Mouse (Mus musculus) v-Abl transformed pro-B cells (cell line): Measurements from ENCODE around the gene Arid5b.

Experiments used
- in situ Hi-C, 2 experiments: fragments of 400-800 bp; cut with MboI; formaldehyde crosslinking; loops; one replicate each; pipeline ENCODE4 v1.15.1; 2025; ENCODE audit not compliant: unreplicated experiment in 2 of 2

Arid5b gene

DNA sequence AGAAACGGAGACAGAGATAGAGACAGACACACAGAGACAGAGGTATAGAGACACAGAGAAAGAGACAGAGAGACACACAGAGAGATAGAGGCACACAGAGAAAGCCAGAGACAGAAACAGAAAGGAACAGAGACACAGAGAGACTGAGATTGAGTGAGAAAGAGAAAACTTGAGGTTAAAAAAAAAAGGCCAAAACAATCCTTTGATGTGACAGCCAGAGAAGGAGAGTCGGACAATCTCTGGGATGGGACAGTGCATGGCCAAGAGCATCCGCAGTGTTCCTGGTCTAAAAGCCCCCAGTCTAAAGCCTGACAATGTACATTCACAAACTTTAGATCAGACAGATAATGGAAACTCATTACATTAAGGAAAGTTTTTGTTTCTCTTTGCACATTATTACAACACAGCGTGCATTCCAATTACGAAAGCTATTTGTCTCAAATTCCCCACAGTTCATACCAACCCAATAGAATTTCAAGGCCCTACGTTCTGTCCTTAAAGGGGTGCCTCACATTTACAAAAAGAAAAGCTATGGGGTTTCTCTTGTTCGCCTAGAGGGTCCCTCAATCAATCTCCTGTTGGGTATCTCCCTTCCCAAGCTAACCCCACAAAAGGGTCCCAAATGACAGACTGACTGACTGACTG lies 39.0 kb downstream of the Arid5b start:
- in situ Hi-C loops: no loop called here

DNA sequence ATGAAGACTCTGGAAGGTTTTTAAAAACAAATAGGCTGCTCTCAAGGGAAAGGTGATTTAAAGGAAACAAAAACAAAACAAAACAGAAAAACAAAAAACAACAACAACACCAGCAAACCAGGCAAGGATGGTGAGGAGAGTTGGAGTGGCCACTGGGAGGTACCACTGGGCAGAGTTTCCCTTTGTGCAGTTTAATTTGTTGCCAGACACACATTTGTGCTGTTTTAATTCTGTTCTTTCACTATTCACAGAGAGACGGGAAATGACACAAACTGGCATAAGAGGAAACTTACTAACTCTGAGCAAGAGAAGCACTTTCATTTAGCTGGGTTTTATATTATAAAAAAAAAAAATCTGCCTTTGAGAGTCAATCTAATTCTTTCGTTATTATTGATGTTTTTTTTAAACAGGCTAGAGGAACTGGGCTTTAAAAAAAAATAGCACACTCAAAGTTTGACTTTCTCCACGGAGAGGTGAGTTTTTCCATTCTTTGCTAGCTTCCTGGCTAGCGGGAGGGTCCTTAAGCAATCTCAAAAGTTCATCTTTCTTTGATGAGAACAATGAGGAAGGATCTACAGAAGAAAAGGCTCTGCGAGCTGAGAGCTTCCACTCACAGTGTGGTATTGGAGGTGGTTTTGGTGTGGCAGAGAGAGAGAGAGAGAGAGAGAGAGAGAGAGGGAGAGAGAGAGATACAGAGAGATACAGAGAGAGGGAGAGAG lies 39.7 kb downstream of the Arid5b start:
- in situ Hi-C loops: no loop called here

DNA sequence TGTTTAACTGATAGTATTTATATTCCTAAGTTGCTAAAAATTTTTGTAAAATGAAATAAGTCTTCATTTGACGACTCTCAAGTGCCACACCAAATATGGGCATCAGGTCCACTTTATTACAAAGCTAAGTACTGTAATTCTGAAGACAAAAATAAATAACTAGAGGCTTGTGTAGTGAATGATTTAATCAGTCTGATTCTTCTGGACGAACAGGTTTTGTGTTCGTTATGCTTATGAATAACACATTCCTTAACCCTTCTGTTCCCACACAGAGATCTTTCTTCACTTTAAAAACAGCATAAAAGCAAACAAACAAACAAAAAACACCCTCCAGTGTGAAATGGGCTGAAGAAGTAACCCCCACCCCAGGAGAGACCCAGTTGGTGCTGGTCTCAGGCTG lies 40.4 kb downstream of the Arid5b start:
- in situ Hi-C loops: no loop called here

DNA sequence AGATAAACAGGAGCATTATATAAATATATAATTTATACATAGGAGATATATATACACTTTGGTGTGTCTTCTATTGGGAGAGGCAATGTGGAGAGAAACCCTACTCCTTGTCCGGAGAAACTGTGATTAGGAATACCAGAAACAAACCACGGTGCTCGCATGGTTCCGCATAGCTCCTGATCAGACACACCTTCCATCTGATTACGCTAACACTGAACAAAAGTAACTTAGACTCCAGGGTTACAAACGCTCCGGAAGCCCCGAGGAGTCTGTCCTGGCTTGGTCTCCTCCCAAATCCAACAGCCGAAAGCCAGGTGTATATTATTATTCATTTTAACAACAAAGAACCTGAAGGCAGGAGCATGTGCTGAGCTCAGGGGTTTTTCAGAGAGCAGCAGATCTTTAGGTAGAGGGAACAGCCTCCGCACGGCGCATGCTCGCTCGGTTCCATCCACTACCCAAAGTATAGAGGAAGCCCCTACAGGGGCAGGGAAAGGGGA lies 41.5 kb downstream of the Arid5b start:
- in situ Hi-C loops: no loop called here

DNA sequence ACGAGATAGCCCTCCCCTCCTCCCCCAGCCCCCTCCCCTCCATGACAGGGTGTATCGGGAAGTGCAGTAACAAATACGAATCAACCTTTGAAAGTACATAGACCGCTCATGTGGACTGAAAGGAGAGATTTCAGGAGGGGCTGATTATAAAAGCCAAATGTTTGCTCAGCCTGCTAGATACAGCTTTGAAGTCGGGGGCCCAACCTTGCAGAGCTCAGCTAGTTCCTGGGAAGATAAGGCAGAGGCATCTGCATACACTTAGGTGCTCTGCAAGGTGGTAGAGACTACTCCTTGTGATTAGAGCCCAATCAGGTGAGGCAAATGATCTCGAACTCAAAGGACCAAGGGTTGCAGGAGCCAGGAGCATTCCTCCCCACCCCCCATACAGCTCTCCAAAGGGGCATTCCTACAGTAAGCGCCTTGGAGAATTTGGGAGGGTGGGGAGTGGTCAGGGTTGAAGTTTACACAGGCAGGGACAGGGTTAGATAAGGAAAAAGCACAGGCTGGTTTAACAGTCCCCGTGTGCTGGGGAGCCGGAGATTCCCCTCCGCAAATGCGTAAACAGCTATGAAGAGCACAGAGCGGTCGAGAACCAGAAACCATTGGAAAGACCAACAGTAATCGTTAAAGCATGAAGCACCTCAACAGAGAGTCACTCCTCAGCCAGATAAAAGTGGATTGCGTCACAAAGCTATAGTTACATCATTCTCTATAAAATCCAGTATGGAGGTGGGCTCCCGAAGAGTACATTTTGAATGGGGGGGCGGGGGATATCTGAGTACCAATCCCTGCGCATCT lies 47.0 kb downstream of the Arid5b start:
- in situ Hi-C loops: no loop called here

DNA sequence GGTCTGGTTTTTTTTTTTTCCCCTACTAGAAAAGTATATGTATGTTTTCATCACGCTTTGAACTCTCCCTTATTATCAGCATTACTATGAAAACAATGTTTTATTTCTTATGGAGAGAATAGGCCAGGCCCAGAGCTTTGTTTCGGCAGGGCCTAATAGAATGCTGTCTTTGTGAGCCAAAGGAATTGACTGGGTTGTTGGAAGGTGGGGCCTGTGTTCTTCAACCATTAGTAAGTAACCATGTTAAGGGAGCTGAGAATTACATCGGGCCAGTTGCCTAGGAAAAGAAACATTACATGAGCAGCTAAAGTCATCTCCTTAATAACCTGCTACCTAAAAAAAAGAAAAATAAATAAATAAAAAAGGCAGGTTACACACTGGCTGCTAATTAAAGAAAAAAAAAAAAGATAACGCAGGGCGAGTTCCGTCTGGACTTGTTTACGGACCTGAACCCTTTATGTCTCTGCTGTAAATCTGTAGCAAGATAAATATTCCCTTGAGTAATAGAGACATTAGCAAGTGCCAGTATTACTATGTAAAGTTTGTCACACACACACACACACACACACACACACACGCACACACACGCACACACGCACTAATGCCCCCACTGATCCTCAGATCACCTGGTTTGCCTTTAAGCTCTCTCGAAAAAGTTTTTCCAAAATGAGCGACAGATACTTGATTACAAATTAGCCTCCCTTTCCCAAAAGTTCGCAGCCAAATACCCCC lies 47.7 kb downstream of the Arid5b start:
- in situ Hi-C loops: no loop called here

DNA sequence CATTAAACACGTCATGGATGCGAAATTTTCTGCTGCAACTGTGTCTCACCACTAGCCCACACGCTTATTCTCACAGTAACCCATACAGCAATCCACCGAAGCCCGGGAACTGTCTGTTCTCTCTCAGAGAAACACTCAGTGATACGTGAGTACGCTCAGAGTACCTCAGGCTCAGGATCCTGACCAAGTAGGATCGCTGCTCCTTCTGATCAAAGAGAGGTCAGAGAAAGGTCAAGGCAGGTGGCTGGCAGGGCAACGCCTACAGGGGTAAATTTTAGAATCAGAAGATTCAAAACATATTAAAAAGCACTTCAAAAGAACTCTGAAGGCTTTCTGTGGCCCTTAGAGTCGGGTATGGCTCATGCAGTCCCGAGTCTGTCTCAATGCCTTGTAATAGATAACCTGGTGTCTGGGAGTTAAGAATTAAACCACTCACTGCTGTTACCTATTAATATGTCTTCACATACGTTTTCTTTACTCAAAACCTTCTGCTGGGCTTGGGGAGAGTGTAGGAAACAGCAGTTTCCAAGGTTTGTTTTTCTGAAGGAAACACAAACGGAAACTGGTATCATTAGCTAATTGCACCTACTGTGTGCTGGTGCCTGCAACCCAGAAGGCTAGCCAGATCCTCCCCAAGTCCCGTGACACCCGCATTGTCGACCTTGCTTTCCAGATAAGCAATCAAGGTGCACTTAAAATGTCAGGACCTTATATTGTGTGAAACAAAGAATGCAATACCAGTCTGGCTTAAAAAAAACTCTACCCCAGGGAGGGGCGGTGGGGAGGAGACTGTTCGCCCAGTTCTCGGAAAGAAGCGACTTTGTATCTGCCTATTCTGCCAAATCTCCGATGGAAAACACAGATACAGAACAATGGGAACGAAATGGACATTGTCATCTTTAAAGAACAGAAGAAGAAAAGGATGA lies 48.6 kb downstream of the Arid5b start:
- in situ Hi-C loops: no loop called here

DNA sequence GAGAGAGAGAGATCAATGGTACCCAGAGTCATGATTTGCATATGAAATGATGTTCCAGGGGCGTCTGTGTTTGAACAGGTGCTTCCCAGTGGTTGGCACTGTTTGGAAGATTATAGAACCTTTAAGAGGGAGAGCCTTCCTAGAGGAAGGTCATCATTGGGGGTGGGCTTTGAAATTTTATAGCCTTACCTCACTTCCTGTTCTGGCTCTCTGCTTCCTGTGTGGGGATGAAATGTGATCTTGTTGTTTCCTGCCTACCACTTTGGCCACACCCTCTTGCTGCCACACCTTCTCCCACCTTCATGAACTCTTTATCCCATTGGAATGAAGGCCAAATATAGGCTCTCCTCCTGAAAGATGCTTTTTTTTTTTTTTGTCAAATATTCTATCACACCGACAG lies 55.9 kb downstream of the Arid5b start:
- in situ Hi-C loops: no loop called here

DNA sequence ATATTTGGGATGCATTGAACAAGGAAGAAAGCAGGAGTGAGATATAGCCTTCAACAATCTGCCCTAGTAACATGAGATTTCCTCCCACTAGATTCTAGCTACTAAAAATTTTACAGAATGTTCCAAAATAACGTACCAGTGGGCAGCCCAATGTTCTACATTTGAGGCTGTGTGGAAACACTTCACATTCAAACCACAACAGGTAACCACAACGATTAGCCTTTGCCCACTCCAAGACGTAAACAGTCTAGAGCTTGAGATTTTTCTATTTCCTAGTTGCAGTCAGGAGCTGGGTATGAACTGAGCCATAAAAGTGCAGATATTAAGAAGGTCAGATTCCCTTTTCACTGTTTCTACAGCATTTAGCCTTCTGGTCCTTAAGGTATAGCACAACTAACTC lies 56.5 kb downstream of the Arid5b start:
- in situ Hi-C loops: no loop called here

DNA sequence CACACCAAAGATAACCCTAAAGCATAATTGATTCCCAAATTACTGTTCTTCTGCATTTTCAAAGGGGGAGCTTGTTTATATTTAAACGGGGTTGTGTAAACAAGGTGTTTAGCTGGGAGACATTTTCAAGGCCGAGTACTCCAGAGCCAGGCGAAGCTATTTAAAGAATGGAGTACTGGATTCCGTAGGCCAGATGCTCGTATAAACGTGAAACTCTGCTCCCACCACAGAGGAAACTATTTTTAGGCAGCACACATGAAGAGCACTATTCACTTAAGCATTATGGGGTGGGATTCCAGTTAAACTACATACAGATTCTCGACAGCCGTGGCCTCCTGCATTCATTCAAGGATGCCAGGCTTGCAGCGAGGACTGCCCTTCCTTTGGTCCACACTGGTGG lies 59.2 kb downstream of the Arid5b start:
- in situ Hi-C loops: no loop called here

DNA sequence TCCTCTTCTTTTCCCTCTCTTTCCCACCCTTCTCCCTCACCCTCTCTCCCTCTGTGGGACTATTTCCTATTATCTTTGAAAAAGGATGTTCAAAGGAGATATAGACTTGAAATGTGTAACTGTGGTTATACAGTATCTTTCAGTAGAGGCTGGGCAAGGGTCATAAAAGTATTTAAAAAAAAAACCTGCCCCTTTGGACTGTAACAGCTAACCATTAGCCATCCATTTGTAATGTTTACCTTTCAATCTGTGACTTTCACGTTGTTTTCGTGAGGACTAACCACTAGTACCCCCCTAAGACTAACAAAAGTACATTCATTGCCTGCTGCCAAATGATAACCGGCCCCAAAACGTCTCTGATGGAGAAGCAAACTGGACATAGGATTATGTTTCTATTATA lies 59.9 kb downstream of the Arid5b start:
- in situ Hi-C loops: no loop called here

DNA sequence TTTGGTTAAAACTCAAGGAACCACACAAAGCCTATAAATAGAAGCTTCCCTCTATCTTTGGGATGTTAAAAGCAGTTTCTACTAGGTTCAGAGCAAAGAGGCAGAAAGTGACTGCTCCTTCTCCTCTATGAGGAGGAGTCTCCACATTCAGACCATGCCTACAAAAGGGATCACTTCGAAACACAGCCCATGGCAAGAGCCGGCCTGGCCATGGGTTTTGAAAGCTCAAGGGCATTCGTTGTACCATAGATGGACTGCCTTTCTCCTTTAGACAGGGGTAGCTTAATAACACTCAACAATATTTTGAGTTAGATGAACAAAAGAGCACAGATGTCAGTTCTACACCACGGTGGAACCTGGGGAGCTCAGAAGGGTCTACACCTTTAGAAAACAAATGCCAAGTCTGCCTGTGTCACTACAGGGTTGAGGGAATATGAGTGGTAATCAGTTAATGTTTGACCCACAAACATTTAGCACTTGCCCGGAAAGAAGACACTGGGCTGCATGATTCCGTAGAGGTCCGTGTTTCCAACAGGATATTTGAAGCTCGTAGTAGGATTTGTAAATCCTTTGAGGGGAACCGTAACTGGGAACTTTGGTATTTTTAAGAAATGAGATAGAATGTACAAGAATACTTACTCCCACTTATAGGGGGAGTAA lies 63.6 kb downstream of the Arid5b start:
- in situ Hi-C loops: no loop called here

DNA sequence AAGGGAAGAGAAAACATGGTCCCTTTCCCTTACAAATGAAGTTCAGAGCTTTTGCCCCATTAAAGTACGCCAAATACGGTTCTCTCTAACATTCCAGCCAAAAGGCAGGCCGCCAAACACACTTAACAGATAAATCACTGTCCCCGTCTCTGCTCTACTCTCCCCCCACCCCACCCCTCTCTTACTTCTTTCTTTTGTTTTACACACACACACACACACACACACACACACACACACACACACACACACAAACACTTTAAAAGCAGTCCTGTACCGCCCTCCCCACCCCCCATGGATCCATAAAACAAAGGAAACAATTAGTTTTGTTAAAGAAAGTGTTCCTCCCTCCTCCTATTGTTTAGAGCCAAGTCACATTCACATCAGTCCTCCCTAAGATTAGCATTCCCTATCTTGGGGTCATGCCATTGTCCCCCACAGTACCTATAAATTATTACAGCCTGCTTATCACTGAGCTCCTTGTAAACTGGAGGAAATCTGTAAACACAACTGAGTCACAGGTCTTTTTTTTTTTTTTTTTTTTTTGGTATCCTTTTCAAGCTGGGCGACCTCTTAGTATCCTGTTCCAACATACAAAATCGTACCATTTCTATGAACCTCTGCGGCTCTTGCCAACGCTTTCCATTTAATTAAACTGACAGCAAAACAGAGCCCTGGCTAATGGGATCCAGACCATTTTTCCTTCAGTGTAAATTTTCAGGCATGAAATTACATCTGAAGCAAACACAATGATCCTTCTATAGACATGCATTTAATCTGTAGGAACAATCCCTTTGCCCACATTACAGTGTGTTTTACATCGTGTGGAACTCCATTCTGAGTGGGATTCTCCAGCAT lies 66.3 kb downstream of the Arid5b start:
- in situ Hi-C loops: no loop called here

DNA sequence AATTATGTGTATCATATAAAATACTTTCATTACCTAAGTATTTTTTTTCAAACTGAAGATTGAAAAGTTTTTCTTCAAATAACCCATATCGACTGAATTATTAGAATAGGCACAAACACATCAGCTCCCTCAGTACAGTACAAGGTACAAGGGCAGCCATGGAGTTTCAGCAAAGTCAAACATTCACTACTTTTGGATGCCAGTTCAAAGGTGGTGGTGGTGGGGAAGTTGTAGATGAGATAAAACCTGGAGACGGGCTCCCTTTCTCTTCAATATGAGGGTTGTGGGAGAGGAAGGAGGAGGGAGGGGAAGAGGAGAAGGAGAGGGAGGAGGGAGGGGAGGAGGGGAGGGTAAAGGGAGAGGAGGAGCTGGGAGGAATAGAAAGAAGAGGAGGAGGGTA lies 67.0 kb downstream of the Arid5b start:
- in situ Hi-C loops: no loop called here

DNA sequence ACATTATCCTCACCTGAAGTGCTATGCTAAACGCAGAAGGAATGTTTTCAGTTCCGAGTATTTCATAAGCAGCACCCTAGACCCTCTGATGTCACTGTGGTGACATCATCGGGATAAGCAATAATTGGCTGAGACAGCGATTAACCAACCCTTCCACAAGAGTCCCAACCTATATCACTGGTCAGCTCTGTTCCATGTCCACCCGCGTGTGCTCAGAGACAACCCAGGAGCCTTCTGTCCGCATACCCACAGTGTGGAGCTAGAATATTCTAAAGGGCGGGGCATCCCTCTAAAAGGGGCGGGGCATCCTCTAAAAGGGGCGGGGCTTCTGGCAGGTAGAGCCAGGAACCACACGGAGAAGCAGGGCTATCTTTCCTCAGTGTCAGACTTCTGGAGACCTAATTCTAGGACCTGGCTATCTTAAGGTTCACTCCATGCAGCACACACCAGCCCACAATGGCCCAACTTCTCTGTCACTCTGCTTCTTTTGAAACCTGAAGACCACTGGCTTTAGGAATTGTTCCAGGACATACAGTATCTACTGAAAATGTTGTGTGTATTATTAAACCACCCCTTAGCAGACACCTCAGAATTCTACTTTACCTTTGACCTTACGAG lies 68.4 kb downstream of the Arid5b start:
- in situ Hi-C loops: no loop called here

DNA sequence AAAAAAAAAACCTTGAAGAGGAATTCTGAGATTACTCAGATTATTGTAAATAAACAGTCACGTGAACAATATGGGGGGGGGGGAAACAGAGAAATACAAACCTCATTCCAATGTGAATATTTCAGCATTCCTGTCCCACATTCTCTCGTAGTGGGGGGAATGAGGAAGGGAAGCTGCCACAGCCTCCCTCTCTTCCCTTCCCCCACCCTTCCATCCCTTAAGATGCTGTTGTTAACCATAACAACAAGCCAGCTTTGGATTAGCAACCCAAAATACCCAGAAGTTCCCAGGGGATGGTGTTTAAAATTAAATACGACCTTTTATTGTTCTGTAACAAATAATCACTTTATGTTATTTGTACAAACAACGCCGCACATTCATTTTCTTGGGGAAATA lies 69.9 kb downstream of the Arid5b start:
- in situ Hi-C loops: no loop called here

DNA sequence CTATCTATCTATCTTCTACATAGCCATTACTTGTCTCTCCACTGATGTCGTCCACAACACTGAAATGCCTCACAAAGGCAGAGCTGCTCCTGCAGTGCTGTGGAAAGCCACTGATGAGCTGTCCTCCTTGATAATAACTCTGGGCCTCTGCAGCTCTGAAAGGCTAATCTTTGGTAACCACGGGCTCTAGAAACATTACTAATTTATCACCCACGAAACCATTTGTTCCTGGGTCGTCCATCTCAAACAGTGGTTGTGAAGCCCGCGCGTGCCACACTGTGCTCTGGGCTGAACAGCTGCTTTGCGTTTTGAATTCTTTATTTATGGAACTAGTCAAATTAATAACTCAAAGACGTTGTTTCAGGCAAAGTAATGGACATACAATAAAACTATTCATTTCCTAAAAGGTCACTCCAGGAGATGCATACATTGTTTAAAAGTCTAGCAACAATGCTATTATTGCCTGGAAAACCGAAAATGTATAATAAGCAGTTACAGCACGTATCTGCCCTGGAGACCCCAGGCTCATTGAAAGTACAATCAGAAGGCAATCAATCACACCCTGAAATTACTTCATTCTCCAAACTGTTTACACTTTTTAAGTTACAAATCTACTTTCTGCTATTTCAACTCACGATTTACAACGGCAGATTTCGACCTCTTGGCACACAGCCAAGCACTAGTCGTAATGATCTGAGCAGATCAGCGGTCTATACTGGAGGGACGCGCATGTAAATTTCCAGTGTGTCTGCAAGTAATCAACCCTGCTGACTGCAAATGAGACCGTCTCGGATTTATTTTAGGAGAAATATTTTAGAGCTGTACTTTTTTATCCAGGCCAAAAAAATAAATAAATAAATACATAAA lies 70.5 kb downstream of the Arid5b start:
- in situ Hi-C loops: no loop called here
